Mouse (Mus musculus) erythroblast, embryonic 14.5 days (primary cell): ENCODE data around the gene Carmil3.

ENCODE experiments used
- GATA1 ChIP-seq: IDR thresholded peaks from 2 replicates; pipeline ENCODE4 v1.6.1; 2012; ENCODE audit warnings: low read length, inconsistent platforms, mixed read lengths
- TAL1 ChIP-seq: IDR thresholded peaks from 3 replicates; pipeline ENCODE4 v1.6.1; 2012; ENCODE audit warnings: low read length, inconsistent platforms, mixed read lengths

- TF ChIP-seq GATA1 (no peak), TAL1 (no peak)
Observed at GRCm38 (mm10) chr14:55520451-55521361, 30.3 kb downstream of the Carmil3 start.
